Mouse (Mus musculus) CH12.LX (cell line): Measurements from ENCODE around the gene Zc2hc1b. TPM values are rescaled to one million over a fixed set of nuclear protein-coding genes. Genes with fewer than 3 reads are reported as not detected.

Experiments used
- DNase-seq: peaks from one replicate; pipeline ENCODE4 v3.0.0-alpha.2; 2013; ENCODE audit errors: extremely low read depth
- H3K27ac ChIP-seq: 2 replicates; pipeline ENCODE4 v1.5.1; 2012; ENCODE audit warnings: low read depth, mild to moderate bottlenecking, control low read depth, moderate library complexity; ENCODE audit not compliant: insufficient read depth
- H3K27me3 ChIP-seq: replicated peaks from 2 replicates; pipeline ENCODE3; 2012; ENCODE audit warnings: inconsistent platforms
- H3K36me3 ChIP-seq, 2 experiments: replicated peaks in 1 of 2; 2 replicates each; pipeline versions ENCODE3 to v1.6.1; 2012; ENCODE audit warnings: inconsistent platforms in 1 of 2, low read length in 1 of 2, mild to moderate bottlenecking in 1 of 2, mixed read lengths in 1 of 2, moderate library complexity in 1 of 2; ENCODE audit not compliant: control insufficient read depth in 1 of 2, insufficient read depth in 1 of 2
- H3K4me1 ChIP-seq, 2 experiments: 2 replicates each; pipeline ENCODE4 v1.6.1; 2012; ENCODE audit warnings: inconsistent platforms in 1 of 2, moderate library complexity in 1 of 2; ENCODE audit not compliant: insufficient read depth in 2 of 2, control insufficient read depth in 1 of 2
- H3K4me2 ChIP-seq: 2 replicates; pipeline ENCODE4 v1.6.1; 2012; ENCODE audit warnings: low read depth, mild to moderate bottlenecking, control low read depth; ENCODE audit not compliant: poor library complexity, insufficient read depth, severe bottlenecking
- H3K4me3 ChIP-seq, 3 experiments: fragments of 150-350 bp in 1 of 3; sonication (generic) in 1 of 3; replicated peaks in 1 of 3; 2 replicates each; pipeline versions ENCODE3 to v1.5.1; 2011 to 2012; ENCODE audit warnings: low read depth in 2 of 3, low read length in 2 of 3, mild to moderate bottlenecking in 2 of 3, moderate library complexity in 2 of 3, control low read depth in 1 of 3, improper control_type of control experiment in 1 of 3, inconsistent platforms in 1 of 3, mixed read lengths in 1 of 3; ENCODE audit not compliant: poor library complexity in 1 of 3
- H3K79me2 ChIP-seq: replicated peaks from 2 replicates; pipeline ENCODE4 v1.6.1; 2012; ENCODE audit warnings: mild to moderate bottlenecking, moderate library complexity; ENCODE audit not compliant: control insufficient read depth, poor library complexity, insufficient read depth, severe bottlenecking; ENCODE audit errors: extremely low read depth
- H3K9ac ChIP-seq: 2 replicates; pipeline ENCODE4 v1.6.1; 2012; ENCODE audit warnings: low read depth, mild to moderate bottlenecking, control low read depth, moderate library complexity; ENCODE audit not compliant: insufficient read depth
- H3K9me3 ChIP-seq: replicated peaks from 2 replicates; pipeline ENCODE3; 2012; ENCODE audit warnings: low read length, inconsistent platforms, mixed read lengths
- BHLHE40 ChIP-seq: IDR thresholded peaks from 2 replicates; pipeline ENCODE4 v1.6.1; 2011; ENCODE audit warnings: mild to moderate bottlenecking, low read depth, low read length, improper control_type of control experiment
- CTCF ChIP-seq, 2 experiments: IDR thresholded peaks in 1 of 2; conservative IDR thresholded peaks in 1 of 2; 2 replicates each; pipeline ENCODE4 v1.5.1; 2011 to 2012; ENCODE audit warnings: low read depth in 2 of 2, low read length in 2 of 2, improper control_type of control experiment in 1 of 2, inconsistent platforms in 1 of 2, mild to moderate bottlenecking in 1 of 2, moderate library complexity in 1 of 2
- E2F4 ChIP-seq: IDR thresholded peaks from 2 replicates; pipeline ENCODE4 v1.6.1; 2011; ENCODE audit warnings: low read depth, low read length, improper control_type of control experiment; ENCODE audit not compliant: insufficient replicate concordance
- HCFC1 ChIP-seq: IDR thresholded peaks from 2 replicates; pipeline ENCODE4 v1.6.1; 2012; ENCODE audit warnings: low read depth, mild to moderate bottlenecking, inconsistent platforms, low read length, improper control_type of control experiment
- JUN ChIP-seq: IDR thresholded peaks from 2 replicates; pipeline ENCODE4 v1.6.1; 2011; ENCODE audit warnings: low read depth, mild to moderate bottlenecking, low read length, improper control_type of control experiment, moderate library complexity; ENCODE audit not compliant: insufficient read depth
- MAFK ChIP-seq: IDR thresholded peaks from 2 replicates; pipeline ENCODE4 v1.6.1; 2011; ENCODE audit warnings: low read length, improper control_type of control experiment; ENCODE audit not compliant: insufficient replicate concordance
- MAZ ChIP-seq: IDR thresholded peaks from 2 replicates; pipeline ENCODE4 v1.6.1; 2012; ENCODE audit warnings: low read depth, mild to moderate bottlenecking, inconsistent platforms, low read length, improper control_type of control experiment, moderate library complexity
- MXI1 ChIP-seq: IDR thresholded peaks from 2 replicates; pipeline ENCODE4 v1.6.1; 2011; ENCODE audit warnings: mild to moderate bottlenecking, low read depth, low read length, improper control_type of control experiment
- MYC ChIP-seq: IDR thresholded peaks from 2 replicates; pipeline ENCODE4 v1.6.1; 2011; ENCODE audit warnings: low read depth, mild to moderate bottlenecking, improper control_type of control experiment, low read length
- NELFE ChIP-seq: IDR thresholded peaks from 2 replicates; pipeline ENCODE4 v1.6.1; 2011; ENCODE audit warnings: low read depth, low read length, improper control_type of control experiment
- POLR2A ChIP-seq: IDR thresholded peaks from 2 replicates; pipeline ENCODE4 v1.6.1; 2011; ENCODE audit warnings: low read depth, mild to moderate bottlenecking, improper control_type of control experiment, low read length
- POLR2AphosphoS2 ChIP-seq: IDR thresholded peaks from 2 replicates; pipeline ENCODE4 v1.6.1; 2011; ENCODE audit warnings: low read depth, low read length, improper control_type of control experiment
- RAD21 ChIP-seq: IDR thresholded peaks from 2 replicates; pipeline ENCODE4 v1.6.1; 2011; ENCODE audit warnings: low read depth, mild to moderate bottlenecking, low read length, improper control_type of control experiment, moderate library complexity
- RCOR1 ChIP-seq: conservative IDR thresholded peaks from 2 replicates; pipeline ENCODE4 v1.6.1; 2012; ENCODE audit warnings: low read depth, mild to moderate bottlenecking, inconsistent platforms, low read length, improper control_type of control experiment
- SIN3A ChIP-seq: IDR thresholded peaks from 2 replicates; pipeline ENCODE4 v1.6.1; 2012; ENCODE audit warnings: low read length, improper control_type of control experiment, inconsistent platforms
- UBTF ChIP-seq: IDR thresholded peaks from 2 replicates; pipeline ENCODE4 v1.6.1; 2012; ENCODE audit warnings: low read depth, mild to moderate bottlenecking, inconsistent platforms, low read length, improper control_type of control experiment, moderate library complexity
- USF2 ChIP-seq: conservative IDR thresholded peaks from 2 replicates; pipeline ENCODE4 v1.6.1; 2011; ENCODE audit warnings: low read depth, low read length, improper control_type of control experiment
- ZC3H11A ChIP-seq: IDR thresholded peaks from 2 replicates; pipeline ENCODE4 v1.6.1; 2012; ENCODE audit warnings: low read depth, mild to moderate bottlenecking, inconsistent platforms, low read length, improper control_type of control experiment
- ZKSCAN1 ChIP-seq: IDR thresholded peaks from 2 replicates; pipeline ENCODE4 v1.6.1; 2012; ENCODE audit warnings: low read depth, inconsistent platforms, low read length, improper control_type of control experiment, borderline replicate concordance
- ZMIZ1 ChIP-seq: IDR thresholded peaks from 2 replicates; pipeline ENCODE4 v1.6.1; 2012; ENCODE audit warnings: low read depth, mild to moderate bottlenecking, inconsistent platforms, low read length, improper control_type of control experiment
- ZNF384 ChIP-seq: IDR thresholded peaks from 2 replicates; pipeline ENCODE4 v1.6.1; 2012; ENCODE audit warnings: low read depth, low read length, improper control_type of control experiment, inconsistent platforms
- dilution Hi-C: fragments of 300-500 bp; cut with MboI; formaldehyde crosslinking; loops from 2 replicates; pipeline ENCODE4 v1.14.3; 2020; ENCODE audit warnings: low sequenced_read_pairs; ENCODE audit not compliant: extremely low pct_unique_long_range_greater_than_20kb, extremely low pct_ligation_motif_present
- in situ Hi-C: fragments of 300-500 bp; cut with MboI; formaldehyde crosslinking; loops from 3 replicates; pipeline ENCODE4 v1.14.3; 2019; ENCODE audit warnings: low sequenced_read_pairs, low pct_ligation_motif_present, low pct_unique_long_range_greater_than_20kb, mixed read lengths
- polyA plus RNA-seq: library from polyadenylated mRNA; unstranded; fragments of >175 nt; gene quantifications from 2 replicates; pipeline ENCODE4 v1.2.1, GENCODE M21; 2012; ENCODE audit warnings: low read depth; ENCODE audit not compliant: insufficient read length
- total RNA-seq, 2 experiments: library from RNA; depleted of rRNA; stranded (reverse); fragments of 300-350 nt in 1 of 2; fragments of >200 nt in 1 of 2; gene quantifications; 2 replicates each; pipeline ENCODE4 v1.2.3; 2012 to 2014

Zc2hc1b gene
- total and polyA plus RNA-seq, 3 experiments: not detected

GRCm38 (mm10) chr10:13113641-13114040 lies 64.2 kb downstream of the Zc2hc1b start:
- H3K9me3 ChIP-seq: no peaks in the 10 kb centered on the region
- no peak overlapping the region for H3K9ac ChIP-seq
- no peak for DNase-seq
- dilution Hi-C loops: no loop called here
- H3K36me3 ChIP-seq: no peaks in the 10 kb centered on the region
- H3K4me2 ChIP-seq: no peak overlapping the region
- peaks cover 0 to 11% of the 10 kb centered on the region in 2 experiments; a peak in 3 of 4 replicates for H3K4me1 ChIP-seq
- in situ Hi-C loops: no loop called here
- no peak for TF ChIP-seq UBTF
- TF ChIP-seq JUN: no peak
- no peak for TF ChIP-seq SIN3A
- TF ChIP-seq POLR2A: no peak
- TF ChIP-seq RCOR1: no peak
- TF ChIP-seq MYC: no peak
- no peak for TF ChIP-seq ZC3H11A
- no peak overlapping the region for H3K27ac ChIP-seq
- H3K27me3 ChIP-seq: no peaks in the 10 kb centered on the region
- no peaks in the 10 kb centered on the region for H3K79me2 ChIP-seq
- no peak overlapping the region for H3K4me3 ChIP-seq

- dilution Hi-C loops (no loop called here), in situ Hi-C loops (no loop called here)
- Histone ChIP-seq H3K36me3 (no peaks in the 10 kb centered on the region), H3K27ac (no peak overlapping the region), H3K4me1 (peaks cover 0 to 11% of the 10 kb centered on the region in 2 experiments; a peak in 3 of 4 replicates), H3K27me3 (no peaks in the 10 kb centered on the region), H3K4me3 (no peak overlapping the region), H3K9ac (no peak overlapping the region), H3K9me3 (no peaks in the 10 kb centered on the region), H3K79me2 (no peaks in the 10 kb centered on the region), H3K4me2 (no peak overlapping the region)
- TF ChIP-seq HCFC1: no peak
- no peak for TF ChIP-seq CTCF (conservative IDR thresholded peaks at IDR 0.05 in 1 of 2, IDR thresholded peaks at IDR 0.05 in 1 of 2; ENCODE audit: low read depth in 2 of 2, low read length in 2 of 2)
- TF ChIP-seq ZMIZ1: no peak
- no peak for TF ChIP-seq MAFK
- TF ChIP-seq MAZ: no peak
- TF ChIP-seq MXI1: no peak
- no peak for TF ChIP-seq E2F4
- no peak for TF ChIP-seq USF2
- no peak for TF ChIP-seq RAD21
- no peak for TF ChIP-seq ZNF384
- TF ChIP-seq ZKSCAN1: no peak
- no peak for TF ChIP-seq POLR2AphosphoS2
- TF ChIP-seq UBTF: no peak
- TF ChIP-seq MYC: no peak
- TF ChIP-seq BHLHE40: no peak
- TF ChIP-seq POLR2A: no peak
- TF ChIP-seq RCOR1: no peak
- TF ChIP-seq NELFE: no peak
- DNase-seq: no peak
Observed at GRCm38 (mm10) chr10:13112849-13113248, 65.0 kb downstream of the Zc2hc1b start.
